Mouse (Mus musculus): ENCODE data around the gene Vps18.

GRCm38 (mm10) chr2:119300819-119301493 is 12.4 kb downstream of the Vps18 start:
- TF ChIP-seq CTCF (IDR thresholded peaks at IDR 0.05; ENCODE audit: borderline replicate concordance, insufficient read depth, low read depth, low read length), result no peak
- no peak for TF ChIP-seq POLR2A (IDR thresholded peaks at IDR 0.05; ENCODE audit: borderline replicate concordance, insufficient read depth, low read length)
